In the genomic region with DNA sequence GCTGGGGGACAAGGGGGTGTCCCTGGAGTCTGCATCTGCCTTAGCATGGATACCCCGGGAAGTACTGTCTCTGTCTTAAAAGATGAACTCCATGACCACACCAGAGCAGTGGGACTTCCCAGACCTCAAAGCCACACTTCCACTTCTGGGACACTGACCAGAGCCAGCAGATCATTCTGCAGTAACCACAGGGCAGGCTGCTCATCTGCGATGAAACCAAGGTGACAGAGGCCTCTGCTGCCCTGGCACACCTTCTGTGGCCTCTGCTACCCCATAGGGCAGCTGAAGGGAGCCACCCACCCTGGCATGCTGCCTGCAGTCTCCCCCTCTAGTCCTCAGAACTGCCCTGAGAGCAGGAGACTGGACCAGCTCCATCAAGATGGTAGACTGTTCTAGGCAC, we compare ENCODE assay signal across 13 mouse cellular contexts. TPM values are rescaled to one million over a fixed set of nuclear protein-coding genes. Genes with fewer than 3 reads are reported as not detected.
DNase-seq lines count a peak whose midpoint lies in the region; ATAC-seq lines count a peak whose summit lies in the region.
"Had no signal": no experiment of that assay in that cellular context is flagged by ENCODE, and none has a peak within 500 bp of the region (broad histone marks: within the 10 kb centered on the region; RNA-seq: fewer than 3 reads in every experiment).

No protein-coding gene starts in this region.

- H3K4me3 ChIP-seq in liver, embryonic 11.5 days (ENCODE audit: low read depth, low read length) = peak overlapping the region; percentile 24
- H3K4me3 ChIP-seq in intestine, embryonic 16.5 days (ENCODE audit: low read length) = no peak overlapping the region
- H3K4me3 ChIP-seq: forebrain, embryonic 15.5 days had no signal

- WGBS in liver, embryonic 11.5 days = 57% methylated on average over 2 of the region's 2 CpGs
- WGBS in intestine, embryonic 16.5 days = 76% methylated on average over 2 of the region's 2 CpGs

- no peak for DNase-seq in liver, embryonic 11.5 days (ENCODE audit: low spot score)
- no peak for DNase-seq in liver
- DNase-seq in Muller cell, postnatal 12 days (ENCODE audit: inconsistent ontology term) = peak; percentile 18
- DNase-seq in natural killer cell, adult 2 months (ENCODE audit: low spot score in 2 of 2) = peak; percentile 59 to 80
- no peak for DNase-seq in retina, postnatal 1 day
- no peak for DNase-seq in urinary bladder, postnatal 25 days (ENCODE audit: low spot score)
- DNase-seq: kidney, adult 9 months; layer of hippocampus, postnatal 36 days; right cerebral cortex, postnatal 25 days had no signal

- peak overlapping the region; percentile 49 for H3K9ac ChIP-seq in liver, embryonic 11.5 days (ENCODE audit: low read depth, low read length)
- H3K9ac ChIP-seq in intestine, embryonic 16.5 days (ENCODE audit: low read depth, low read length) = no peak overlapping the region; the same call in 1 of the 2 replicates
- H3K9ac ChIP-seq: forebrain, embryonic 15.5 days had no signal

- ATAC-seq in liver, embryonic 11.5 days (replicated peaks; ENCODE audit: low FRiP score) = no peak
- no peak for ATAC-seq in intestine, embryonic 16.5 days
- ATAC-seq: forebrain, embryonic 15.5 days had no signal

- peaks cover 76% of the 10 kb centered on the region for H3K4me1 ChIP-seq in liver, embryonic 11.5 days (replicated peaks; ENCODE audit: control insufficient read depth, insufficient read depth, low read length)
- peaks cover 63% of the 10 kb centered on the region for H3K4me1 ChIP-seq in intestine, embryonic 16.5 days (ENCODE audit: control insufficient read depth, insufficient read depth, low read length)

- H3K27ac ChIP-seq in liver, embryonic 11.5 days (ENCODE audit: low read depth, low read length) = peak overlapping the region; percentile 94
- H3K27ac ChIP-seq in intestine, embryonic 16.5 days (ENCODE audit: low read length) = peak overlapping the region; percentile 36; the same call in 1 of the 2 replicates
- H3K27ac ChIP-seq: forebrain, embryonic 15.5 days had no signal

- H3K4me2 ChIP-seq in liver, embryonic 11.5 days = peak overlapping the region; percentile 96
- no peak overlapping the region for H3K4me2 ChIP-seq in intestine, embryonic 16.5 days (ENCODE audit: low read depth, low read length)
- H3K4me2 ChIP-seq: forebrain, embryonic 15.5 days had no signal

- H3K27me3 ChIP-seq in liver, embryonic 11.5 days (replicated peaks; ENCODE audit: control insufficient read depth, insufficient read depth, low read length) = no peaks in the 10 kb centered on the region
- no peaks in the 10 kb centered on the region for H3K27me3 ChIP-seq in intestine, embryonic 16.5 days (replicated peaks; ENCODE audit: control insufficient read depth, insufficient read depth, low read length)
- H3K27me3 ChIP-seq: forebrain, embryonic 15.5 days had no signal

- no peaks in the 10 kb centered on the region for H3K9me3 ChIP-seq in liver, embryonic 11.5 days (ENCODE audit: control insufficient read depth, low read length)
- H3K9me3 ChIP-seq in intestine, embryonic 16.5 days (ENCODE audit: control insufficient read depth, low read length) = no peaks in the 10 kb centered on the region
- H3K9me3 ChIP-seq: forebrain, embryonic 15.5 days had no signal

- peaks cover 11% of the 10 kb centered on the region; the same call in 1 of the 2 replicates for H3K36me3 ChIP-seq in liver, embryonic 11.5 days (ENCODE audit: control insufficient read depth, insufficient read depth, low read length)
- H3K36me3 ChIP-seq in intestine, embryonic 16.5 days (ENCODE audit: control insufficient read depth, insufficient read depth, low read length) = peaks cover 15% of the 10 kb centered on the region; the same call in 1 of the 2 replicates

RNA-seq across cellular contexts. Expression of a gene that starts 3.7 kb away (rescaled TPM):
- 0.55 and 0.99 TPM in 2 replicates for polyA plus RNA-seq in liver, embryonic 11.5 days (2014; fragmentation: Nextera tagmentation; extraction: Ambion mirVana)
- polyA plus RNA-seq in intestine, embryonic 16.5 days (2015; fragmentation: Nextera tagmentation; extraction: Ambion mirVana) = 0.21 and 0.55 TPM in 2 replicates
- polyA plus RNA-seq: brain, embryonic 14.5 days; forebrain, embryonic 15.5 days; gonadal fat pad, adult 2 months had no signal

RNA-seq across cellular contexts. Expression of a gene that starts 3.8 kb away (rescaled TPM):
- polyA plus RNA-seq in liver, embryonic 11.5 days (2014; fragmentation: Nextera tagmentation; extraction: Ambion mirVana) = 69.4 and 70.3 TPM in 2 replicates
- polyA plus RNA-seq in intestine, embryonic 16.5 days (2015; fragmentation: Nextera tagmentation; extraction: Ambion mirVana) = 21.5 and 23.3 TPM in 2 replicates

RNA-seq across cellular contexts. Expression of a gene that starts 18.0 kb away (rescaled TPM):
- 23.7 and 23.8 TPM in 2 replicates for polyA plus RNA-seq in liver, embryonic 11.5 days (2014; fragmentation: Nextera tagmentation; extraction: Ambion mirVana)
- 2.2 and 6.4 TPM in 2 replicates for polyA plus RNA-seq in intestine, embryonic 16.5 days (2015; fragmentation: Nextera tagmentation; extraction: Ambion mirVana)

RNA-seq across cellular contexts. Expression of a gene that starts 18.8 kb away (rescaled TPM):
- 40.8 and 43.0 TPM in 2 replicates for polyA plus RNA-seq in liver, embryonic 11.5 days (2014; fragmentation: Nextera tagmentation; extraction: Ambion mirVana)
- polyA plus RNA-seq in intestine, embryonic 16.5 days (2015; fragmentation: Nextera tagmentation; extraction: Ambion mirVana) = 56.3 and 57.4 TPM in 2 replicates

RNA-seq across cellular contexts. Expression of a gene that starts 30.8 kb away (rescaled TPM):
- 761 and 837 TPM in 2 replicates for polyA plus RNA-seq in liver, embryonic 11.5 days (2014; fragmentation: Nextera tagmentation; extraction: Ambion mirVana)
- polyA plus RNA-seq in intestine, embryonic 16.5 days (2015; fragmentation: Nextera tagmentation; extraction: Ambion mirVana) = 865 and 927 TPM in 2 replicates

Comparison
In these comparisons a context has a peak if more than half of its experiments do, and no peak if none do; other contexts are left out.
1. DNase-seq: peak in Muller cell, postnatal 12 days (single experiment) and natural killer cell, adult 2 months (2 of 2); none in liver, embryonic 11.5 days (single experiment), liver (single experiment), retina, postnatal 1 day (single experiment) and urinary bladder, postnatal 25 days (single experiment).